8 mouse cellular contexts compared by ENCODE assay signal in genomic region chr16:38625811-38626369, GRCm38 (mm10).
DNase-seq lines count a peak whose midpoint lies in the region; ATAC-seq and TF ChIP-seq lines count a peak whose summit lies in the region.
"Had no signal": no experiment of that assay in that cellular context is flagged by ENCODE, and none has a peak within 500 bp of the region (broad histone marks: within the 10 kb centered on the region; RNA-seq: fewer than 3 reads in every experiment).

No protein-coding gene starts in this region.

- H3K4me1 ChIP-seq in lung, adult 2 months (ENCODE audit: control insufficient read depth, insufficient read depth, low read length) = peaks cover 32% of the 10 kb centered on the region
- peaks cover 19% of the 10 kb centered on the region for H3K4me1 ChIP-seq in heart, adult 2 months (ENCODE audit: control insufficient read depth, insufficient read depth, low read length)
- H3K4me1 ChIP-seq: forebrain, embryonic 13.5 days had no signal

- 0 out of 2 replicates have a peak, but pooled peaks cover 2% of the 10 kb centered on the region for H3K79me2 ChIP-seq in heart, adult 2 months (replicated peaks; ENCODE audit: control insufficient read depth, insufficient read depth, low read length)

- TF ChIP-seq CTCF in lung, adult 2 months (IDR thresholded peaks at IDR 0.05; ENCODE audit: insufficient read depth, low read length) = no peak
- no peak for TF ChIP-seq CTCF in heart, adult 2 months (IDR thresholded peaks at IDR 0.05)

- TF ChIP-seq EP300 in heart, adult 2 months (IDR thresholded peaks at IDR 0.05; ENCODE audit: insufficient read depth, low read depth, low read length) = 0 out of 2 replicates have a peak, but pooled peaks have one; percentile 50

- no peaks in the 10 kb centered on the region for H3K27me3 ChIP-seq in heart, adult 2 months (ENCODE audit: control insufficient read depth, insufficient read depth, low read length)
- H3K27me3 ChIP-seq: forebrain, embryonic 13.5 days had no signal

- peaks cover 16% of the 10 kb centered on the region for H3K36me3 ChIP-seq in heart, adult 2 months (ENCODE audit: control insufficient read depth, insufficient read depth, low read length)

- H3K4me3 ChIP-seq in lung, adult 2 months (replicated peaks; ENCODE audit: extremely low read depth, low read depth, low read length) = no peak overlapping the region
- H3K4me3 ChIP-seq in heart, adult 2 months = no peak overlapping the region
- H3K4me3 ChIP-seq: forebrain, embryonic 13.5 days had no signal

- peak overlapping the region; percentile 69 for H3K27ac ChIP-seq in heart, adult 2 months
- H3K27ac ChIP-seq: forebrain, embryonic 13.5 days had no signal

- intact Hi-C loops in heart, adult 2 months (cut with DNase I) = loop anchor here (10.0 kb wide), 1 partner anchor 49 kb away; no protein-coding TSS in a partner anchor
- intact Hi-C loops in heart, postnatal 36 days (cut with DNase I) = loop anchor here (5.0 to 10.0 kb wide), 2 partner anchors 41 to 99 kb away; no protein-coding TSS in a partner anchor

- ATAC-seq in monocyte, adult 5-6 weeks (replicated peaks; ENCODE audit: insufficient number of reproducible peaks, low FRiP score, low TSS enrichment, poor library complexity, severe bottlenecking) = no peak
- ATAC-seq: forebrain, embryonic 13.5 days had no signal

- no peak overlapping the region for H3K9ac ChIP-seq in heart, adult 2 months (ENCODE audit: low read depth, low read length)
- H3K9ac ChIP-seq: forebrain, embryonic 13.5 days had no signal

- no peak for TF ChIP-seq POLR2A in lung, adult 2 months (IDR thresholded peaks at IDR 0.05; ENCODE audit: borderline replicate concordance, extremely low read depth, low read depth, low read length)
- 0 out of 2 replicates have a peak, but pooled peaks have one; percentile 21 for TF ChIP-seq POLR2A in heart, adult 2 months (IDR thresholded peaks at IDR 0.05; ENCODE audit: insufficient read depth, low read depth, low read length)

- DNase-seq in lung, adult 18-20 months = peak; percentile 78 to 85
- no peak for DNase-seq in lung, adult 2 months
- DNase-seq in heart, adult 2 months = peak; percentile 46 to 49
- peak; percentile 36 to 56 for DNase-seq in heart, postnatal 36 days
- DNase-seq in testis, postnatal 14 days (ENCODE audit: low spot score) = peak; percentile 81
- no peak for DNase-seq in spleen, postnatal 14 days (ENCODE audit: low spot score in 2 of 2)

- WGBS in lung, adult 2 months = 40% methylated on average over 10 of the region's 10 CpGs
- 15% methylated on average over 10 of the region's 10 CpGs for WGBS in heart, adult 2 months

Comparison
In these comparisons a context has a peak if more than half of its experiments do, and no peak if none do; other contexts are left out.
1. DNase-seq: peak in lung, adult 18-20 months (2 of 2), heart, adult 2 months (2 of 2), heart, postnatal 36 days (2 of 2) and testis, postnatal 14 days (single experiment); none in lung, adult 2 months (single experiment) and spleen, postnatal 14 days (0 of 2).